Mouse (Mus musculus) liver, embryonic 14.5 days (tissue): ENCODE data around the gene Cd96. TPM values are rescaled to one million over a fixed set of nuclear protein-coding genes. Genes with fewer than 3 reads are reported as not detected.
A peak's percentile ranks its signal among the peaks of the same experiment; 100 is the strongest.

Source experiments
- ATAC-seq: fragments of 200-750 bp; cut with Nextera tagmentation; 2 replicates; pipeline ENCODE4 v1.8.0; 2017; ENCODE audit warnings: moderate number of reproducible peaks, mild to moderate bottlenecking, moderate library complexity; ENCODE audit not compliant: insufficient read depth
- DNase-seq, 3 experiments: peaks; one replicate each; pipeline ENCODE4 v3.0.0-alpha.2; 2012 to 2013; ENCODE audit warnings: low read depth in 3 of 3, low spot score in 3 of 3
- H3K27ac ChIP-seq: fragments of 300-500 bp; sonication (generic); 2 replicates; pipeline ENCODE4 v1.5.1; 2014; ENCODE audit warnings: moderate library complexity, mild to moderate bottlenecking, control low read depth, inconsistent platforms
- H3K27me3 ChIP-seq: fragments of 300-500 bp; sonication (generic); 2 replicates; pipeline ENCODE4 v1.6.1; 2014; ENCODE audit warnings: mild to moderate bottlenecking, low read length, moderate library complexity; ENCODE audit not compliant: control insufficient read depth, insufficient read depth
- H3K36me3 ChIP-seq: fragments of 300-500 bp; sonication (generic); replicated peaks from 2 replicates; pipeline ENCODE4 v1.6.1; 2014; ENCODE audit warnings: low read depth; ENCODE audit not compliant: control insufficient read depth, insufficient read depth
- H3K4me1 ChIP-seq, 2 experiments: fragments of 200-500 bp in 1 of 2; fragments of 300-500 bp in 1 of 2; sonication (generic) in 1 of 2; replicated peaks; 2 replicates each; pipeline ENCODE4 v1.6.1; 2012 to 2014; ENCODE audit warnings: antibody characterized with exemption in 1 of 2, inconsistent platforms in 1 of 2, low read length in 1 of 2; ENCODE audit not compliant: control insufficient read depth in 2 of 2, insufficient read depth in 2 of 2
- H3K4me2 ChIP-seq: fragments of 300-500 bp; sonication (generic); 2 replicates; pipeline ENCODE4 v1.6.1; 2014; ENCODE audit warnings: low read depth, mild to moderate bottlenecking, control low read depth, moderate library complexity
- H3K4me3 ChIP-seq, 2 experiments: fragments of 200-500 bp in 1 of 2; fragments of 300-500 bp in 1 of 2; sonication (generic) in 1 of 2; 2 replicates each; pipeline ENCODE4 v1.5.1; 2012 to 2014; ENCODE audit warnings: low read depth in 2 of 2, low read length in 2 of 2, mild to moderate bottlenecking in 2 of 2, control low read depth in 1 of 2, inconsistent platforms in 1 of 2, moderate library complexity in 1 of 2; ENCODE audit not compliant: insufficient read depth in 1 of 2
- H3K9ac ChIP-seq: fragments of 300-500 bp; sonication (generic); replicated peaks from 2 replicates; pipeline ENCODE4 v1.6.1; 2014; ENCODE audit warnings: mild to moderate bottlenecking, control low read depth, moderate library complexity
- H3K9me3 ChIP-seq: fragments of 300-500 bp; sonication (generic); 2 replicates; pipeline ENCODE4 v1.6.1; 2016; ENCODE audit warnings: low read length, mixed read lengths; ENCODE audit not compliant: control insufficient read depth
- CTCF ChIP-seq: IDR thresholded peaks from 2 replicates; pipeline ENCODE4 v1.5.1; 2016; ENCODE audit warnings: antibody characterized with exemption, low read depth, control low read depth
- EP300 ChIP-seq: IDR thresholded peaks from 2 replicates; pipeline ENCODE4 v1.6.1; 2016; ENCODE audit warnings: antibody characterized with exemption, low read depth
- WGBS: fragments of 180-500 bp; shearing (Covaris S2); extraction: QIAGEN DNeasy Blood & Tissue Kit; methylation state at CpG from one replicate; pipeline ENCODE4 v1.1.7; 2014; ENCODE audit not compliant: insufficient replicate concordance; 5-methylcytosine and 5-hydroxymethylcytosine counted together
- polyA plus RNA-seq, 2 experiments: library from polyadenylated mRNA; depleted of rRNA in 1 of 2; stranded (reverse) in 1 of 2; unstranded in 1 of 2; fragments of >200 nt; fragmentation: Nextera tagmentation in 1 of 2; extraction: Ambion mirVana in 1 of 2; gene quantifications; 2 replicates each; pipeline versions ENCODE4 v1.2.1 to v1.2.3; 2012 to 2014

Cd96 gene
- polyA plus RNA-seq, 2 experiments, result 0.07 TPM; not detected in 1

- no peaks in the 10 kb centered on the region for H3K4me1 ChIP-seq
- DNase-seq (no peak), ATAC-seq (no peak)
- no peak overlapping the region for H3K4me2 ChIP-seq
- H3K27me3 ChIP-seq, result no peaks in the 10 kb centered on the region
- no peaks in the 10 kb centered on the region for H3K36me3 ChIP-seq
- H3K4me3 ChIP-seq, result no peak overlapping the region
- no peak for TF ChIP-seq EP300
- no peak for TF ChIP-seq CTCF
- no peak overlapping the region for H3K9ac ChIP-seq
- 54% methylated on average over 4 of the region's 4 CpGs for WGBS
- no peak overlapping the region for H3K27ac ChIP-seq
- no peaks in the 10 kb centered on the region for H3K9me3 ChIP-seq
These were observed 100.3 kb downstream of the Cd96 start for GRCm38 (mm10) chr16:46019799-46020198.

GRCm38 (mm10) chr16:46019359-46019758, 100.7 kb downstream of the Cd96 start:
- Histone ChIP-seq H3K4me1 (no peaks in the 10 kb centered on the region), H3K9me3 (no peaks in the 10 kb centered on the region), H3K9ac (no peak overlapping the region), H3K4me2 (no peak overlapping the region), H3K4me3 (no peak overlapping the region), H3K27me3 (no peaks in the 10 kb centered on the region), H3K27ac (no peak overlapping the region), H3K36me3 (no peaks in the 10 kb centered on the region)
- DNase-seq (no peak), ATAC-seq (no peak)
- no peak for TF ChIP-seq EP300
- no peak for TF ChIP-seq CTCF
- WGBS, result 58% methylated on average over 1 of the region's 1 CpGs

GRCm38 (mm10) chr16:46011696-46012095, 108.4 kb downstream of the Cd96 start:
- Histone ChIP-seq H3K27me3 (no peaks in the 10 kb centered on the region), H3K27ac (no peak overlapping the region), H3K4me3 (no peak overlapping the region), H3K4me1 (peaks cover 0 to 8% of the 10 kb centered on the region in 2 experiments; a peak in 2 of 4 replicates), H3K4me2 (no peak overlapping the region), H3K9me3 (no peaks in the 10 kb centered on the region), H3K9ac (no peak overlapping the region), H3K36me3 (no peaks in the 10 kb centered on the region)
- no peak for TF ChIP-seq EP300
- TF ChIP-seq CTCF, result no peak
- no peak for DNase-seq
- 67% methylated on average over 1 of the region's 1 CpGs for WGBS
- no peak for ATAC-seq

GRCm38 (mm10) chr16:46010906-46011220, 109.2 kb downstream of the Cd96 start:
- TF ChIP-seq CTCF (no peak), EP300 (no peak)
- Histone ChIP-seq H3K4me2 (peak overlapping the region; percentile 64), H3K9me3 (no peaks in the 10 kb centered on the region), H3K4me1 (peaks cover 0 to 8% of the 10 kb centered on the region in 2 experiments; a peak in 2 of 4 replicates), H3K27ac (no peak overlapping the region), H3K36me3 (no peaks in the 10 kb centered on the region), H3K9ac (no peak overlapping the region), H3K4me3 (peak overlapping the region; percentile 54 to 56; a peak in 3 of 4 replicates), H3K27me3 (no peaks in the 10 kb centered on the region)
- peak; percentile 8; the same call in 1 of the 2 replicates for ATAC-seq
- 10% methylated on average over 5 of the region's 5 CpGs for WGBS
- DNase-seq, result no peak

GRCm38 (mm10) chr16:46010153-46010905, 109.7 kb downstream of the Cd96 start, which contains the start of gene Plcxd2:
Gene Plcxd2 (minus strand): TSS chr16:46010218.
- TF ChIP-seq EP300 (no peak), CTCF (no peak)
- WGBS, result under 1% methylated on average over 39 of the region's 39 CpGs
- no peak within 1 kb of the TSS for H3K27ac ChIP-seq
- H3K4me2 ChIP-seq, result peak within 1 kb of the TSS; percentile 64
- peak within 1 kb of the TSS; percentile 2; the same call in 1 of the 2 replicates for H3K9ac ChIP-seq
- no peaks in the 10 kb centered on the region for H3K36me3 ChIP-seq
- no peaks in the 10 kb centered on the region for H3K9me3 ChIP-seq
- H3K4me1 ChIP-seq, result peaks cover 0 to 8% of the 10 kb centered on the region in 2 experiments; a peak in 2 of 4 replicates
- peak within 1 kb of the TSS; percentile 54 to 56 for H3K4me3 ChIP-seq
- DNase-seq (peak; percentile 67 to 75 (median 71)), ATAC-seq (peak; percentile 92)
- H3K27me3 ChIP-seq, result no peaks in the 10 kb centered on the region
